Mouse (Mus musculus) adrenal gland, postnatal 25 days (tissue): ENCODE measurements around the gene Rnf223. TPM values are rescaled to one million over a fixed set of nuclear protein-coding genes. Genes with fewer than 3 reads are reported as not detected.
"Not testable (repeated sequence)": the region's sequence is repeated elsewhere in the genome, so short reads cannot be mapped to it uniquely, and the experiment has no call there.

Source experiments
- DNase-seq: peaks from one replicate; pipeline ENCODE4 v3.0.0; 2021; ENCODE audit warnings: mixed read lengths
- total RNA-seq: library from RNA; stranded (reverse); gene quantifications from 2 replicates; pipeline ENCODE4 v1.2.3, GENCODE M21; 2021

Gene Rnf223
- total RNA-seq, 1 experiment from 2014 or later = 0.18 TPM

DNA sequence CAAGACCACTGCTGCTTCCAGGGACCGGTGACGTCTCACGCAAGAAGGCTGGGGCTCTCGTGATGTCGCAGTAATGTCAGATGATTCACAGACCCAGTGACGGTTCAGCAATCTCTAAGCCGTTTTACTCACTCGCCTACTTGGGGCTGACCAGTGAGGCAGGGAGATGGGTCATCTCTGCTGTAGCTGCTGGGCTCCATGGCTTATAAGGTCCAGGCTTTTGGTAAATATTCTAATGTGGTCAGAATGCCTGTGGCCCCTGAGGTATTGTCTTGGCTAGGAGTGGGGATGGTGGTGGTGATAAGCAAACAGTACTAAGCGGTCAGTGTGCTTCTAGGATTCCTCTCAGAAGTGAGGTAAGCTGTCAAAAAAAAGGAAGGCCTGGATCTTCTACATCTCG, 627 bp downstream of the Rnf223 start:
- no peak for DNase-seq

DNA sequence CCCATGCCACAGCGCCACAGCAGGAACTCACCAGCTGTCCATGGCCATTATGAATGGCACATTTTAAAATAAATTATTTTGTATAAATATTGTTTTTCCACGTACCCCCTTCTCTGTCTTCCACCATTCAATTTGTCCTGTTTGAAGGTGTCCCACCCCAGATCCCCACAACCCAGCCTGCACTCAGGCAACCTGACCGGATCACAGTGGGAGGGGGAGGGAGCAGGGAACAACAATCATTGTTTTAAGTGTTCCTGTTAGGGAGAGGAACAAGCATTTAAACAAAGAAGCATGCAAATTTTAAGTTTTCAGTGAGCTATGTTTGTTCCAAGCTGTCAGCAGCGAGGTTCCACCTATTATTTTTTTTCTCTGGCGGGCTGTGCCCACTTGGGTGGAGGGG, 3.0 kb downstream of the Rnf223 start:
- DNase-seq = no peak

DNA sequence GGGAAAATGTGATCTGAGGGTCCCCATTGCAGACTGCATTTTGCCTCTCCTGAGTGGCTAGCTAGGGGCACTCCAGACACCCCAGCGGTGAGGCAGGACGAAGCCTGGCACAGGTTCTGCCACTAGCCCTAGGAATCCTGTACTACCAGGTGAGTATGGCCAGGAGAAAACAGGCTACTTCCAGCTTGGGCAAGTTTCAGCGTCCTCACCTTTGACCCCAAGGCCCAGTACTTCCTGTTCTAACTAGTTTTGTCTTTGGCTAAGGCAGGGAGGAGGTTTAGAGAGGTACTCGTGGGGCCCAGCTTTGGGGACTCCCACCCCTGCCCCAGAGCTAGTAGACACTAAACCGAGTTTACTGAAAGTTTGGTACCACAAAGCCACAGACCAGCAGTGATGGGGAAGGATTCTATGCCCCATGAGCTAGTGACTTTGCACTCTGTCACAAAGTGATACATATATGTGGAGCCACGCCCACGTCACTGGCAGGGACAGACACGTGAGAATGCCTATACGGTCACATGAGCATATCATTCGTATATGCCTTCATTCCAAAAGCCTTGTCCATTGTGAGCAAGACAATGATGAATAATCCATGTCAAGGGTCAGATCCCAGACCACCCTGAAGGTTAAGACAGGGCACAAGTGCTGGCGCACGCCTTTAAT, 3.8 kb downstream of the Rnf223 start:
- DNase-seq = no peak

DNA sequence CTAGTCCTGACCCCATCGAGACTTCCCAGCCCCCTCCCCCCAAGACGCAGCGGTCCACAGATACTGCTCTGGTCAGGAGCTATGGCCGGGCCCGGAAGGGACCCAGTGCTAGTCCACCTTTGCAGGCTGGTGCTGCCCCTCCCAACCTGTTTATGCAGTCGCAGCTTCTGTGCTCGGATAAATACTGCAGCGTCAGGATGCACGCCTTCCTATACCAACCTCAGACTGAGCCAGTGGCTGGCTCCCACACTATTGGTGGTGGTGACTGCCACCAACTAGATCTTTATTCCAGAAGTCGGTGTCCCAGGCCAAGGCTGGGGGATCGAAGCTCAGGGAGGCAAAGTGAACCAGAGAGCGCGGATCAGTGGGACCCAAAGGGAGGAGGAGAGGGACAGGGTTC, 4.8 kb downstream of the Rnf223 start:
- no peak for DNase-seq

DNA sequence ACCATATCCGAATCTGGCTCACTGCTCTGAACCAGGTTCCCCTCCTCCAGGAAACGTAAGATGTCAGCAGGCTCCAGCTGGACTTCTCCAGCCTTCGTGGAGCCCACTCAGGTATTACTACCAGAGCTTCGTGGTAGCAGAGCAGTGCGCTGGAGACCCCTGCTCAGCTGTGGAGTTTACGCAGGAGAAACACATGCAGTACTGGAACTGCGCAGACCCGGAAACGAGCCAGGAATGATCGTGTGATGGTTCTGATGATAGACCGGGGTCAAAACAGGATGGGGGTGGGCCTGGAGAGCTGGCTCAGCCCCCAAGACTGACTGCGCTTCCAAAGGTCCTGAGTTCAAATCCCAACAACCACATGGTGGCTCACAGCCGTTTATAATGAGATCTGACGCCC, 5.5 kb downstream of the Rnf223 start:
- no peak for DNase-seq

DNA sequence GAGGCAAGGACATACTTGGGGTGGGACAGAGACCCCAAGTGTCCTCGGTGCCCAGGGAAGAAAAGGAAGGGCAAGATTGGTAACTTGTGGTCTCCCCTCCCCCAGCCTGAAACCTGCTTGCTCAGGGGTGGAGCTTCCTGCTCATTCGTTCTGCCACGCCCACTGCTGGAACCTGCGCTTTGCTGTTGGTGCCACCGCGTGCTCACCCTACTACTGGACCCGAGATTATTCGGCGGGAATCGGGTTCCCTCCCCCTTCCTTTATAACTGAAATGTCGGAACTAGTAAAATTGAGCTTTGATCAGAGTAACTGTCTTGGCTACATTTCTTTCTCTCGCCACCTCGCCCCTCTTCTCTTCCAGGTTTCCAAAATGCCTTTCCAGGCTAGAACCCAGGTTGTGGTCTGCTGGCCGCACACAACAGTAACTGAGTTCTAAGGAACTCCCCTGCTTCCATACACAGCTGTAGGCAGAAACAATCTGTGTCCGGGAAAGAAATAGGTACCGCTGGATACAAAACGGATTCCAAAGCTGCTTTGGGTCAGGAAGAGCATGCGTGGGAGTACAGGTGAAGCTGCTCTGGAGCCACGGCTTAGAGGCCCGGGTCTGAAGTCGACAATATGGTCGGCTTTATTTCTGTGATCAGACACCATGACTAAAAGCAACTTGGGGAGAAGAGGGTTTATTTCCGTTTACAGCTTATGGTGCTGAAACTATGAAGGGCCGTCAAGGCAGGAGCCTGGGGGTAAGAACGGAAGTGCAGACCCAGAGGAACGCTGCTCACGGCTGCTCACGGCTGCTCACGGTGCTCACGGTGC, 6.2 kb downstream of the Rnf223 start:
- no peak for DNase-seq

- DNase-seq = not testable (repeated sequence)
Observed at GRCm38 (mm10) chr4:156150887-156151286, 20.6 kb downstream of the Rnf223 start.

DNA sequence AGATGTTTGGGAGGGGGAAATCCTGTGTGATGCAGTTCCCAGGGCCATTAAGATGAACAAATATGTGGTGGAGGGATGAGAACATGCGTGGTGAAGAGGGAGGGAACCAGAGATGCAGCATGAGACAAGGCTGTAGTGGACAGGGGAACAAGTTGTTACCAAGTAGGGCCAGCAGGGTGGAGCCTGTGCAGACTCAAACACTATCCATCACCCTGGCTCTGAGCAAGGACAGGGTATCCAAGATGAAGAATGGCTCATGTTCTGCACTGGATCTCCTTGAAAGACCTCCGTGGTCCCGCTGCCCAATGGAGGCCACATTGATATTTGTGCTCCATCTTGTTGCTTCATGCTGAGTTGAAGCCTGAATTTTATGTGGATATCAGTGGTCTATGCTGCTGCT, 24.5 kb downstream of the Rnf223 start:
- DNase-seq = no peak

DNA sequence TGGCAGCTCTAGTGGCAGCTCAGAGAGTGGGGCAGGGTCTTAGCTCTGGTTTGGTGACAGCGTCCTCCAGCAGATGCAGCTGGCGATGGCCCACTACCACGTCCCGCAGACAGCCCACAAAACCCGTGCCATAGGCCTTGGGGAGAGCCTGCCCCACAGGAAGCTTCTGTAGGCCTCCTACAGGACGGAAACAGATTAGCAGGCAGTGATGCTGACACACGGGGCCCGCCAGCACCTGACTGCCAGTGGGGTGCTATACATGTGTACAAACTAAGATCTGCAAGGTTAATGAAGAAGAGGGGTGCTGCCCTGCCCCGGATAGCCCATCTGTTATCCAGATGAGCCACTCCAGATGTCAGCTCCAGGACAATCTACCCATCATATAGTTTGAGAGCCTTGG, 36.2 kb downstream of the Rnf223 start:
- no peak for DNase-seq

- DNase-seq = no peak
Observed at GRCm38 (mm10) chr4:156168611-156169010, 38.3 kb downstream of the Rnf223 start.

GRCm38 (mm10) chr4:156169129-156169528, 38.8 kb downstream of the Rnf223 start:
- no peak for DNase-seq

- no peak for DNase-seq
Observed at GRCm38 (mm10) chr4:156171828-156172227, 41.5 kb downstream of the Rnf223 start.

- no peak for DNase-seq
Observed at GRCm38 (mm10) chr4:156177630-156178029, 47.3 kb downstream of the Rnf223 start.

Other genes with a start within 250 kb of the Rnf223 start
- gene Pusl1, start 238.7 kb upstream of the Rnf223 start, total RNA-seq = 36.3 and 38.8 TPM in 2 replicates
- gene Acap3, start 238.7 kb upstream of the Rnf223 start, total RNA-seq = 23.6 and 27.1 TPM in 2 replicates
- gene Ube2j2, start 186.7 kb upstream of the Rnf223 start, total RNA-seq = 71.7 and 76.6 TPM in 2 replicates
- gene C1qtnf12, start 168.2 kb upstream of the Rnf223 start, total RNA-seq = 70.6 and 77.9 TPM in 2 replicates
- 6.6 and 9.7 TPM in 2 replicates for gene B3galt6, start 137.9 kb upstream of the Rnf223 start, total RNA-seq
- gene Sdf4, start 137.6 kb upstream of the Rnf223 start, total RNA-seq = 248 and 275 TPM in 2 replicates
- gene Tnfrsf4, start 116.7 kb upstream of the Rnf223 start, total RNA-seq = 1.5 TPM in 1 of 2 replicates, not detected in the other
- gene Tnfrsf18, start 104.3 kb upstream of the Rnf223 start, total RNA-seq = not detected in 2 replicates
- 0.61 TPM in 1 of 2 replicates, not detected in the other for gene Ttll10, start 71.1 kb upstream of the Rnf223 start, total RNA-seq
- 13.5 and 16.7 TPM in 2 replicates for gene 9430015G10Rik, start 20.5 kb upstream of the Rnf223 start, total RNA-seq
- 33.7 and 46.7 TPM in 2 replicates for gene Agrn, start 67.0 kb downstream of the Rnf223 start, total RNA-seq
- 1.8 and 7.2 TPM in 2 replicates for gene Isg15, start 70.3 kb downstream of the Rnf223 start, total RNA-seq
- gene AW011738, start 72.8 kb downstream of the Rnf223 start, total RNA-seq = 3.5 and 3.7 TPM in 2 replicates
- 3.3 and 4.1 TPM in 2 replicates for gene Perm1, start 85.4 kb downstream of the Rnf223 start, total RNA-seq
- gene Plekhn1, start 104.3 kb downstream of the Rnf223 start, total RNA-seq = 24.1 and 29.6 TPM in 2 replicates
- 45.4 and 52.4 TPM in 2 replicates for gene Noc2l, start 105.5 kb downstream of the Rnf223 start, total RNA-seq
- gene Samd11, start 125.1 kb downstream of the Rnf223 start, total RNA-seq = 1.2 and 1.7 TPM in 2 replicates
- gene Vmn2r-ps159, start 200.6 kb downstream of the Rnf223 start, total RNA-seq = not detected in 2 replicates